Mouse (Mus musculus) cerebellum, adult 9-10 months (tissue): ENCODE measurements around the gene Susd3.

ENCODE experiments used
- DNase-seq: peaks from one replicate; pipeline ENCODE4 v3.0.0; 2022

The Susd3 gene

GRCm38 (mm10) chr13:49248467-49248862 is at the start of gene Susd3:
TSS of gene Susd3 (minus strand) at chr13:49248706.
- DNase-seq = no peak

GRCm38 (mm10) chr13:49296270-49296669 is 47.8 kb upstream of the Susd3 start:
- DNase-seq = no peak

GRCm38 (mm10) chr13:49294108-49294507 is 45.6 kb upstream of the Susd3 start:
- no peak for DNase-seq

- DNase-seq = no peak
Measured at GRCm38 (mm10) chr13:49291949-49292348, 43.4 kb upstream of the Susd3 start.

GRCm38 (mm10) chr13:49291398-49291797 is 42.9 kb upstream of the Susd3 start:
- no peak for DNase-seq

GRCm38 (mm10) chr13:49287224-49287623 is 38.7 kb upstream of the Susd3 start:
- DNase-seq = no peak

- DNase-seq = no peak
Measured at GRCm38 (mm10) chr13:49286750-49287149, 38.2 kb upstream of the Susd3 start.

GRCm38 (mm10) chr13:49283686-49284085 is 35.2 kb upstream of the Susd3 start:
- DNase-seq = no peak

GRCm38 (mm10) chr13:49282168-49282567 is 33.7 kb upstream of the Susd3 start:
- no peak for DNase-seq

- DNase-seq = no peak
Measured at GRCm38 (mm10) chr13:49271831-49272765, 23.6 kb upstream of the Susd3 start.

- no peak for DNase-seq
Measured at GRCm38 (mm10) chr13:49270500-49270899, 22.0 kb upstream of the Susd3 start.

- no peak for DNase-seq
Measured at GRCm38 (mm10) chr13:49267645-49268044, 19.1 kb upstream of the Susd3 start.

- no peak for DNase-seq
Measured at GRCm38 (mm10) chr13:49260036-49260722, 11.7 kb upstream of the Susd3 start.

GRCm38 (mm10) chr13:49257819-49258313 is 9.4 kb upstream of the Susd3 start:
- DNase-seq = no peak

- DNase-seq = no peak
Measured at GRCm38 (mm10) chr13:49252746-49253145, 4.2 kb upstream of the Susd3 start.

- no peak for DNase-seq
Measured at GRCm38 (mm10) chr13:49252113-49252512, 3.6 kb upstream of the Susd3 start.

- no peak for DNase-seq
Measured at GRCm38 (mm10) chr13:49250716-49251517, 2.4 kb upstream of the Susd3 start.

GRCm38 (mm10) chr13:49249634-49250033 is 1.1 kb upstream of the Susd3 start:
- DNase-seq = no peak

- DNase-seq = no peak
Measured at GRCm38 (mm10) chr13:49248923-49249322, 417 bp upstream of the Susd3 start.

GRCm38 (mm10) chr13:49247740-49248466 is 603 bp downstream of the Susd3 start:
- DNase-seq = no peak

GRCm38 (mm10) chr13:49247232-49247739 is 1.2 kb downstream of the Susd3 start:
- no peak for DNase-seq

GRCm38 (mm10) chr13:49246626-49247025 is 1.9 kb downstream of the Susd3 start:
- no peak for DNase-seq
